Mouse (Mus musculus) kidney, adult 2 months (tissue): ENCODE data around the gene Pls3. TPM values are rescaled to one million over a fixed set of nuclear protein-coding genes. Genes with fewer than 3 reads are reported as not detected.

Experiments used
- DNase-seq: peaks from one replicate; pipeline ENCODE4 v3.0.0; 2021
- H3K27ac ChIP-seq: fragments of 200-500 bp; 2 replicates; pipeline ENCODE4 v1.5.1; 2012; ENCODE audit warnings: low read depth, low read length, control low read depth, inconsistent platforms; ENCODE audit not compliant: insufficient read depth
- H3K27me3 ChIP-seq: fragments of 200-500 bp; replicated peaks from 2 replicates; pipeline ENCODE4 v1.6.1; 2012; ENCODE audit warnings: mild to moderate bottlenecking, moderate library complexity, low read length, inconsistent platforms; ENCODE audit not compliant: control insufficient read depth, insufficient read depth
- H3K36me3 ChIP-seq: fragments of 200-500 bp; 2 replicates; pipeline ENCODE4 v1.6.1; 2012; ENCODE audit warnings: mild to moderate bottlenecking, moderate library complexity, low read length, inconsistent platforms; ENCODE audit not compliant: control insufficient read depth, insufficient read depth
- H3K4me1 ChIP-seq: fragments of 200-500 bp; 2 replicates; pipeline ENCODE4 v1.6.1; 2011; ENCODE audit warnings: low read length; ENCODE audit not compliant: control insufficient read depth, insufficient read depth
- H3K4me3 ChIP-seq: fragments of 200-500 bp; 2 replicates; pipeline ENCODE4 v1.5.1; 2011; ENCODE audit warnings: mild to moderate bottlenecking, low read depth, low read length, control low read depth; ENCODE audit not compliant: insufficient read depth
- CTCF ChIP-seq: fragments of 200-500 bp; conservative IDR thresholded peaks from 2 replicates; pipeline ENCODE4 v1.5.1; 2011; ENCODE audit warnings: low read depth, mild to moderate bottlenecking, control low read depth, low read length, moderate library complexity, mixed read lengths; ENCODE audit not compliant: insufficient read depth, insufficient read length
- POLR2A ChIP-seq: fragments of 200-500 bp; IDR thresholded peaks from one replicate; pipeline ENCODE4 v1.6.1; 2011; ENCODE audit warnings: low read depth, low read length, control low read depth
- WGBS: fragments of 180-500 bp; shearing (Covaris S2); methylation state at CpG from one replicate; pipeline ENCODE4 v1.1.7; 2018; 5-methylcytosine and 5-hydroxymethylcytosine counted together
- polyA plus RNA-seq: library from polyadenylated mRNA; depleted of rRNA; stranded (reverse); fragments of >200 nt; gene quantifications from 2 replicates; pipeline ENCODE4 v1.2.3, GENCODE M21; 2012

Pls3 gene
- polyA plus RNA-seq, 1 experiment, result 15.7 TPM

DNA sequence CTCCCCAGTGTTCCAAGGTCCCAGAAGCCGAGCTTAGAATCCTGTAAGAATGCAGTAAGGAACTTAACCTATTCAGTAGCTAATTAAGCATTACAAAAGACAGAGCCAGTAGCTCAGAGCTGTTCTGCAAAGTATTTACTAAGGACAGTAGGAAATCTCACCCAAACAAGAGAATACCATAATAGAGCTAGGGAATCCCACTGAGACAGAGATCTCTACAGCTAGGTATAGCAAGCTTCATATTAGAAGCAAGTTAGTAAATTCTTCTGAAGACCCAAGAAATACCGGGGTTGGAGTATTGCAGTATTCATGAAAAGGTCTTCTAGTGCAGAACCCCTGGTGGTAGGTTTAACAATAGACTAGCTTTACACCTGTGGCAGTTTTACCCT lies 45.1 kb downstream of the Pls3 start:
- Histone ChIP-seq H3K4me1 (no peaks in the 10 kb centered on the region), H3K4me3 (no peak overlapping the region), H3K27me3 (no peaks in the 10 kb centered on the region), H3K36me3 (no peaks in the 10 kb centered on the region), H3K27ac (no peak overlapping the region)
- no peak for DNase-seq
- TF ChIP-seq POLR2A (no peak), CTCF (no peak)
- WGBS, result 51% methylated on average over 2 of the region's 2 CpGs

- H3K27me3 ChIP-seq, result no peaks in the 10 kb centered on the region
- no peaks in the 10 kb centered on the region for H3K4me1 ChIP-seq
- TF ChIP-seq CTCF (no peak), POLR2A (no peak)
- DNase-seq, result no peak
- WGBS, result 72% methylated on average over 7 of the region's 7 CpGs
- no peak overlapping the region for H3K27ac ChIP-seq
- H3K4me3 ChIP-seq, result no peak overlapping the region
- H3K36me3 ChIP-seq, result no peaks in the 10 kb centered on the region
These were observed 45.6 kb downstream of the Pls3 start for GRCm38 (mm10) chrX:75829240-75829866.

DNA sequence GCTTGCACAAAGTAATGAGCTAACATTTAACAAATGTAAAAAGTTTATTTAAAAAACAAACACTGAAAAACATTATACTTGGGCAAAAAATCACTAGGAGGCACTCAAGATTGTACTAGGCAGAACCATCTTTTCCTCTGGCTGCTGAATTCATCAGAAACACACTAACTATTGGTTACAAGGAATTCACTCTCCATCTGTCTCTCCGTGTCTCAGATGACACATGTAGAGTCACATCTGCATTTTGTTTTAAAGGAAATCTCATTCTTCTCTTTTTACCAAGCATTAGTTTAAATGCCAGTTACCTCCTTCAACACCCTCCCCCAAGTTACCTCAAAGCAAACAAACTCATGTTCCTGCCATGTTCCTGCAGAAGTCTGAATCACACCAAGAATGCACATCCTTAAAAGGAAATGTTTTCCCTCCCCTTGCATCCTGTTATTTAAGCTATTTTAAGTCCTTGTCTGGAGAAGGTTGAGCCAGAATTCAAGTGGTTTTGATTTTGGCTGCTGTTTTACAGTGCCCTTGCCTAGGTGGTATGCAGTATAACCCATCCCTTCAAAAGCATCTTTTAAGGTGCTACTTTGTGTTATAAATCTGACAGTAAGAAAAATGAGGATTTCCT lies 56.2 kb downstream of the Pls3 start:
- 19% methylated on average over 1 of the region's 1 CpGs for WGBS
- peak; percentile 49 for DNase-seq
- Histone ChIP-seq H3K27ac (peak overlapping the region; percentile 68), H3K36me3 (no peaks in the 10 kb centered on the region), H3K4me1 (no peaks in the 10 kb centered on the region), H3K27me3 (no peaks in the 10 kb centered on the region), H3K4me3 (no peak overlapping the region)
- no peak for TF ChIP-seq CTCF
- no peak for TF ChIP-seq POLR2A

DNA sequence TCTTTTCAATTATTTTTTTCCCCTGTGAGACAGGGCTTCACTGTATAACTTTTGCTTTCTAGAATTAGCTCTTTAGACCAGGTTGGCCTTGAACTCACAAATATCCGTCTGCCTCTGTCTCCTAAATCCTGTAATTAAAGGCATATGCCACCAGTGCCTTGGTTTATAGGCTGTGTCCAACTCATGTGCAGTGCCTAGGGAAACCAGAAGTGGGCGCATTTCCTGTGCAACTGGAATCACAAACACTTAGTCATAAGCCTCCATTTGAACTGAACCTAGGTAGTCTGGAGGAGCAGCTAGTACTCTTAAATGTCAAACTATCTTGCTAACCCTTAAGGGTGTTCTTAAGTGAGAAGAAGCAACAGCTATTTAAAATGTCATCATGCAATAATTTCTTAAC lies 60.0 kb downstream of the Pls3 start:
- WGBS, result 91% methylated on average over 2 of the region's 2 CpGs
- H3K4me1 ChIP-seq, result no peaks in the 10 kb centered on the region
- H3K27me3 ChIP-seq, result no peaks in the 10 kb centered on the region
- no peak for DNase-seq
- no peak overlapping the region for H3K4me3 ChIP-seq
- 0 out of 2 replicates have a peak, but pooled peaks have one; percentile 5 for TF ChIP-seq CTCF
- no peak for TF ChIP-seq POLR2A
- no peaks in the 10 kb centered on the region for H3K36me3 ChIP-seq
- no peak overlapping the region for H3K27ac ChIP-seq

DNA sequence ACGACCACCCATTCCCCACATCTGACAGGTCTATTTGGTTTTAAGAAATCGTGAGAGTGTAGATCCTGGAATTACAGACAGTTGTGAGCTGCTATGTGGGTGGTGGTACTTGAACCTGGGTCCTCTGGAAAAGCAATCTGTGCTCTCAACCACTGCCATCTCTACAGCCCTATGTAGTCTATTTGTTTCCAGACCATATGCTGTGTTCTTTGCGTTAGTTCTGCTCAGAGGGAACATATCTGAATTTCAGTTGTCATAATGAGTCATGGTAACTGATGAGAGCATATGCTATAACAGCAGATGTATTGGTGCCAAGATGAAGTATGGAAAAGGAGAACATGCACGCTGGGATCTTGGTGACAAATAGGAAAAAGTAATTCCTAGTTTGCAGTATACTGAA lies 60.9 kb downstream of the Pls3 start:
- Histone ChIP-seq H3K4me3 (no peak overlapping the region), H3K36me3 (no peaks in the 10 kb centered on the region), H3K4me1 (no peaks in the 10 kb centered on the region), H3K27ac (no peak overlapping the region), H3K27me3 (no peaks in the 10 kb centered on the region)
- TF ChIP-seq CTCF, result no peak
- TF ChIP-seq POLR2A, result no peak
- no peak for DNase-seq
- WGBS, result 93% methylated on average over 4 of the region's 4 CpGs

GRCm38 (mm10) chrX:75796583-75796982 lies 78.4 kb downstream of the Pls3 start:
- Histone ChIP-seq H3K36me3 (no peaks in the 10 kb centered on the region), H3K27ac (no peak overlapping the region), H3K4me3 (no peak overlapping the region), H3K4me1 (no peaks in the 10 kb centered on the region), H3K27me3 (no peaks in the 10 kb centered on the region)
- WGBS, result 23% methylated on average over 4 of the region's 4 CpGs
- peak; percentile 43 for DNase-seq
- TF ChIP-seq CTCF, result no peak
- TF ChIP-seq POLR2A, result no peak

DNA sequence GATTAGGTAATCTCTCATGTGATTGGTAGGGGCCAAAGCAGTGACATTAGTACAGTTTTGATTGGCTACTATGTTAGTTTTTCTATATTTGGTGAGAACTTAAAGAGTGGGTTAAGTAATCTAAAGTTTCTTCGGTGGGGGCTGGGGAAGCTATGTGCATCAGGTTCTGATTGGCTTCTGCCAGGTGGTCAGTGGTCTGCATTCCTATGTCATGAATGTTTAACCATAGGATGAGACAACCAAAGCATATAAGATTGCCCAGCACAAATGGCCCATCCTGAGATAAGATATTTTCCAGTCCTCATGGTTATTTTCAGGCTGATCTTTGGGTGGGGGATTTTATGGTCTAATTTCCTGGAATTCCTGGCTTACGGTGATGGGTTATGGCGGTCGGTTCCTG lies 95.2 kb downstream of the Pls3 start:
- DNase-seq, result no peak
- H3K27ac ChIP-seq, result no peak overlapping the region
- H3K36me3 ChIP-seq, result no peaks in the 10 kb centered on the region
- TF ChIP-seq POLR2A, result no peak
- no peak for TF ChIP-seq CTCF
- no peaks in the 10 kb centered on the region for H3K27me3 ChIP-seq
- H3K4me1 ChIP-seq, result no peaks in the 10 kb centered on the region
- no peak overlapping the region for H3K4me3 ChIP-seq
- WGBS, result 54% methylated on average over 4 of the region's 4 CpGs

- Histone ChIP-seq H3K27me3 (no peaks in the 10 kb centered on the region), H3K36me3 (no peaks in the 10 kb centered on the region), H3K4me1 (no peaks in the 10 kb centered on the region), H3K27ac (no peak overlapping the region), H3K4me3 (no peak overlapping the region)
- DNase-seq, result no peak
- no peak for TF ChIP-seq POLR2A
- TF ChIP-seq CTCF, result no peak
- 94% methylated on average over 2 of the region's 2 CpGs for WGBS
These were observed 97.5 kb downstream of the Pls3 start for GRCm38 (mm10) chrX:75777461-75777860.
